Comparison of ENCODE assay signal across 21 mouse cellular contexts in the genomic region with DNA sequence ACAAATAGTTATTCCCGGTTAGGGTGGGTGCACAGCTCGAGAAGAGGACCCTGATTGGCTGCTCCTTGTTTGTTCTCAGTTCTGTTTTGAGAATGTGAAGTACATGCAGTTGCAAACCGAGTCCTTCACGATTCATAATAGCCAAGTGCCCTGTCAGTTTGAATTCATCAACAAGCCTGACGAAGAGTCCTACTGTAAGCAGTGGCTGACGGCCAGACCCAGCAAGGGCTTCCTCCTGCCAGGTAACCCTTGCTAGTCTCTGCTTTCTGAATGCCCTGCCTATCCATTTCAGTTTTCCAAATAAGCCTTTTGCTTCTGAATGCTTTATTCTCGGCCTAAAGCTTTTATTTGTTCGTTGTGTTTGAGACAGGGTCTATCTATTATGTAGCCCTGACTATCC. TPM values are rescaled to one million over a fixed set of nuclear protein-coding genes. Genes with fewer than 3 reads are reported as not detected.
A peak's percentile ranks its signal among the peaks of the same experiment; 100 is the strongest.
DNase-seq lines count a peak whose midpoint lies in the region; ATAC-seq lines count a peak whose summit lies in the region.
"Had no signal": no experiment of that assay in that cellular context is flagged by ENCODE, and none has a peak within 500 bp of the region (broad histone marks: within the 10 kb centered on the region; RNA-seq: fewer than 3 reads in every experiment).

No protein-coding gene starts in this region.

- DNase-seq in brain, adult 2 months (ENCODE audit: low read depth, low spot score), result peak; percentile 76
- peak; percentile 71 for DNase-seq in cerebellum, adult 11-12 months
- DNase-seq in cerebellum, adult 9-10 months, result peak; percentile 66
- peak; percentile 67 to 79 for DNase-seq in cerebellum, postnatal 25 days
- no peak for DNase-seq in heart, adult 9 months (ENCODE audit: low spot score in 2 of 2)
- DNase-seq: adrenal gland, adult 2 months; adrenal gland, postnatal 25 days; gastrocnemius, adult 2 months; gastrocnemius, postnatal 36 days; heart, adult 11 months; heart, postnatal 10 days; heart, postnatal 4 days; kidney, adult 11 months; kidney, adult 9 months had no signal

- no peak for ATAC-seq in kidney, embryonic 16.5 days (ENCODE audit: low FRiP score, low TSS enrichment)
- no peak for ATAC-seq in hindbrain, embryonic 13.5 days (ENCODE audit: low FRiP score)
- ATAC-seq: forebrain, embryonic 13.5 days; hindbrain, postnatal 0 days had no signal

- no peaks in the 10 kb centered on the region; the same call in 1 of the 2 replicates for H3K9me3 ChIP-seq in kidney, embryonic 16.5 days (ENCODE audit: low read length)
- no peaks in the 10 kb centered on the region for H3K9me3 ChIP-seq in hindbrain, embryonic 13.5 days
- H3K9me3 ChIP-seq: embryonic facial prominence, embryonic 13.5 days; forebrain, embryonic 13.5 days; heart, embryonic 10.5 days; hindbrain, embryonic 12.5 days had no signal

- no peaks in the 10 kb centered on the region for H3K27me3 ChIP-seq in kidney, embryonic 16.5 days (ENCODE audit: insufficient read depth, low read length)
- H3K27me3 ChIP-seq in hindbrain, embryonic 13.5 days, result no peaks in the 10 kb centered on the region
- H3K27me3 ChIP-seq: embryonic facial prominence, embryonic 13.5 days; forebrain, embryonic 13.5 days; hindbrain, embryonic 12.5 days had no signal

- H3K27ac ChIP-seq in kidney, embryonic 16.5 days (ENCODE audit: low read length), result no peak overlapping the region
- H3K27ac ChIP-seq in hindbrain, embryonic 13.5 days, result no peak overlapping the region
- H3K27ac ChIP-seq: embryonic facial prominence, embryonic 13.5 days; forebrain, embryonic 13.5 days; gastrocnemius, adult 2 months; heart, embryonic 10.5 days; hindbrain, embryonic 12.5 days; hindbrain, postnatal 0 days had no signal

- H3K4me2 ChIP-seq in kidney, embryonic 16.5 days (replicated peaks; ENCODE audit: low read depth, low read length), result no peak overlapping the region
- no peak overlapping the region for H3K4me2 ChIP-seq in hindbrain, embryonic 13.5 days
- H3K4me2 ChIP-seq: embryonic facial prominence, embryonic 13.5 days; forebrain, embryonic 13.5 days; hindbrain, embryonic 12.5 days had no signal

- 87% methylated on average over 8 of the region's 8 CpGs for WGBS in kidney, embryonic 16.5 days
- whole genome bisulfite sequencing in hindbrain, embryonic 13.5 days, result 88% methylated on average over 8 of the region's 8 CpGs

- peaks cover 43% of the 10 kb centered on the region for H3K36me3 ChIP-seq in kidney, embryonic 16.5 days (ENCODE audit: insufficient read depth, low read length)
- peaks cover 91% of the 10 kb centered on the region for H3K36me3 ChIP-seq in hindbrain, embryonic 13.5 days

- no peaks in the 10 kb centered on the region for H3K4me1 ChIP-seq in kidney, embryonic 16.5 days (ENCODE audit: insufficient read depth, low read length)
- no peaks in the 10 kb centered on the region for H3K4me1 ChIP-seq in hindbrain, embryonic 13.5 days (replicated peaks)
- H3K4me1 ChIP-seq: embryonic facial prominence, embryonic 13.5 days; forebrain, embryonic 13.5 days; heart, embryonic 10.5 days; hindbrain, embryonic 12.5 days had no signal

- no peak overlapping the region for H3K9ac ChIP-seq in kidney, embryonic 16.5 days (replicated peaks; ENCODE audit: low read length)
- no peak overlapping the region for H3K9ac ChIP-seq in hindbrain, embryonic 13.5 days
- H3K9ac ChIP-seq: embryonic facial prominence, embryonic 13.5 days; forebrain, embryonic 13.5 days; hindbrain, embryonic 12.5 days had no signal

- H3K4me3 ChIP-seq in kidney, embryonic 16.5 days (ENCODE audit: low read length), result no peak overlapping the region
- no peak overlapping the region for H3K4me3 ChIP-seq in hindbrain, embryonic 13.5 days
- H3K4me3 ChIP-seq: embryonic facial prominence, embryonic 13.5 days; forebrain, embryonic 13.5 days; gastrocnemius, adult 2 months; heart, embryonic 10.5 days; hindbrain, embryonic 12.5 days had no signal

RNA-seq across cellular contexts. Expression of a gene that starts 9.8 kb away (rescaled TPM):
- polyA plus RNA-seq in kidney, embryonic 16.5 days (2015; fragmentation: Nextera tagmentation; extraction: Ambion mirVana), result 13.4 and 14.0 TPM in 2 replicates
- polyA plus RNA-seq in hindbrain, embryonic 13.5 days (2015; fragmentation: Nextera tagmentation; extraction: Ambion mirVana), result 13.5 and 14.8 TPM in 2 replicates

RNA-seq across cellular contexts. Expression of a gene that starts 50.5 kb away (rescaled TPM):
- polyA plus RNA-seq in kidney, embryonic 16.5 days (2015; fragmentation: Nextera tagmentation; extraction: Ambion mirVana), result 34.7 and 35.0 TPM in 2 replicates
- 22.1 and 24.5 TPM in 2 replicates for polyA plus RNA-seq in hindbrain, embryonic 13.5 days (2015; fragmentation: Nextera tagmentation; extraction: Ambion mirVana)

RNA-seq across cellular contexts. Expression of a gene that starts 58.4 kb away (rescaled TPM):
- polyA plus RNA-seq in kidney, embryonic 16.5 days (2015; fragmentation: Nextera tagmentation; extraction: Ambion mirVana), result 34.8 and 37.2 TPM in 2 replicates
- 40.5 and 41.1 TPM in 2 replicates for polyA plus RNA-seq in hindbrain, embryonic 13.5 days (2015; fragmentation: Nextera tagmentation; extraction: Ambion mirVana)

RNA-seq across cellular contexts. Expression of a gene that starts 58.9 kb away (rescaled TPM):
- 41.6 and 43.8 TPM in 2 replicates for polyA plus RNA-seq in kidney, embryonic 16.5 days (2015; fragmentation: Nextera tagmentation; extraction: Ambion mirVana)
- polyA plus RNA-seq in hindbrain, embryonic 13.5 days (2015; fragmentation: Nextera tagmentation; extraction: Ambion mirVana), result 77.8 and 84.4 TPM in 2 replicates

Comparison
In these comparisons a context has a peak if more than half of its experiments do, and no peak if none do; other contexts are left out.
1. DNase-seq: peak in brain, adult 2 months (single experiment), cerebellum, adult 11-12 months (single experiment), cerebellum, adult 9-10 months (single experiment) and cerebellum, postnatal 25 days (2 of 2); none in heart, adult 9 months (0 of 2).